Mouse (Mus musculus) cerebellum, adult 9-11 months (tissue): Measurements from ENCODE around the gene Prtg.

Experiments
- DNase-seq: peaks from one replicate; pipeline ENCODE4 v3.0.0; 2022

Prtg gene

GRCm38 (mm10) chr9:72810607-72811006, 3.9 kb downstream of the Prtg start:
- DNase-seq: no peak

- no peak for DNase-seq
Measured at GRCm38 (mm10) chr9:72812091-72812490, 5.4 kb downstream of the Prtg start.

GRCm38 (mm10) chr9:72812594-72813570, 6.2 kb downstream of the Prtg start:
- DNase-seq: no peak

- no peak for DNase-seq
Measured at GRCm38 (mm10) chr9:72825511-72825910, 18.8 kb downstream of the Prtg start.

- DNase-seq: no peak
Measured at GRCm38 (mm10) chr9:72825976-72826375, 19.3 kb downstream of the Prtg start.

GRCm38 (mm10) chr9:72828616-72829257, 22.1 kb downstream of the Prtg start:
- DNase-seq: no peak

GRCm38 (mm10) chr9:72833992-72834696, 27.5 kb downstream of the Prtg start:
- DNase-seq: no peak

- no peak for DNase-seq
Measured at GRCm38 (mm10) chr9:72835007-72835406, 28.3 kb downstream of the Prtg start.

- no peak for DNase-seq
Measured at GRCm38 (mm10) chr9:72836708-72837495, 30.2 kb downstream of the Prtg start.

GRCm38 (mm10) chr9:72837598-72838160, 31.0 kb downstream of the Prtg start:
- DNase-seq: no peak

GRCm38 (mm10) chr9:72838256-72838655, 31.6 kb downstream of the Prtg start:
- DNase-seq: no peak

- no peak for DNase-seq
Measured at GRCm38 (mm10) chr9:72839346-72839990, 32.8 kb downstream of the Prtg start.

- DNase-seq: no peak
Measured at GRCm38 (mm10) chr9:72844496-72844895, 37.8 kb downstream of the Prtg start.

- no peak for DNase-seq
Measured at GRCm38 (mm10) chr9:72846160-72846559, 39.5 kb downstream of the Prtg start.

- DNase-seq: no peak
Measured at GRCm38 (mm10) chr9:72851541-72851940, 44.9 kb downstream of the Prtg start.

- no peak for DNase-seq
Measured at GRCm38 (mm10) chr9:72851979-72852378, 45.3 kb downstream of the Prtg start.

GRCm38 (mm10) chr9:72853681-72854190, 47.1 kb downstream of the Prtg start:
- DNase-seq: no peak

- DNase-seq: no peak
Measured at GRCm38 (mm10) chr9:72856721-72857120, 50.0 kb downstream of the Prtg start.

- no peak for DNase-seq
Measured at GRCm38 (mm10) chr9:72860764-72861163, 54.1 kb downstream of the Prtg start.

- DNase-seq: no peak
Measured at GRCm38 (mm10) chr9:72861235-72861634, 54.6 kb downstream of the Prtg start.

- DNase-seq: no peak
Measured at GRCm38 (mm10) chr9:72862186-72862585, 55.5 kb downstream of the Prtg start.
